9 mouse cellular contexts compared by ENCODE assay signal in genomic region chr9:66599577-66599976, GRCm38 (mm10). TPM values are rescaled to one million over a fixed set of nuclear protein-coding genes. Genes with fewer than 3 reads are reported as not detected.
A peak's percentile ranks its signal among the peaks of the same experiment; 100 is the strongest.
DNase-seq lines count a peak whose midpoint lies in the region; ATAC-seq lines count a peak whose summit lies in the region.
"Had no signal": no experiment of that assay in that cellular context is flagged by ENCODE, and none has a peak within 500 bp of the region (broad histone marks: within the 10 kb centered on the region; RNA-seq: fewer than 3 reads in every experiment).

No protein-coding gene starts in this region.

- H3K27ac ChIP-seq in hindbrain, embryonic 11.5 days (ENCODE audit: low read depth, low read length), result no peak overlapping the region
- no peak overlapping the region for H3K27ac ChIP-seq in hindbrain, embryonic 16.5 days (ENCODE audit: low read depth, low read length)
- H3K27ac ChIP-seq in liver, embryonic 11.5 days (ENCODE audit: low read depth, low read length), result no peak overlapping the region
- H3K27ac ChIP-seq: lung, embryonic 15.5 days had no signal

- H3K4me1 ChIP-seq in hindbrain, embryonic 11.5 days (replicated peaks; ENCODE audit: control insufficient read depth, insufficient read depth, low read length), result 0 out of 2 replicates have a peak, but pooled peaks cover 2% of the 10 kb centered on the region
- no peaks in the 10 kb centered on the region for H3K4me1 ChIP-seq in hindbrain, embryonic 16.5 days (ENCODE audit: control insufficient read depth, insufficient read depth, low read depth, low read length)
- peaks cover 28% of the 10 kb centered on the region for H3K4me1 ChIP-seq in liver, embryonic 11.5 days (replicated peaks; ENCODE audit: control insufficient read depth, insufficient read depth, low read length)

- H3K27me3 ChIP-seq in hindbrain, embryonic 11.5 days (ENCODE audit: control insufficient read depth, insufficient read depth, low read length), result no peaks in the 10 kb centered on the region
- no peaks in the 10 kb centered on the region for H3K27me3 ChIP-seq in hindbrain, embryonic 16.5 days (replicated peaks; ENCODE audit: control insufficient read depth, insufficient read depth, low read length)
- no peaks in the 10 kb centered on the region for H3K27me3 ChIP-seq in liver, embryonic 11.5 days (replicated peaks; ENCODE audit: control insufficient read depth, insufficient read depth, low read length)
- H3K27me3 ChIP-seq: lung, embryonic 15.5 days had no signal

- H3K4me2 ChIP-seq in hindbrain, embryonic 11.5 days (replicated peaks; ENCODE audit: low read depth, low read length), result no peak overlapping the region
- no peak overlapping the region for H3K4me2 ChIP-seq in hindbrain, embryonic 16.5 days (ENCODE audit: low read length)
- no peak overlapping the region for H3K4me2 ChIP-seq in liver, embryonic 11.5 days
- H3K4me2 ChIP-seq: lung, embryonic 15.5 days had no signal

- no peak overlapping the region for H3K4me3 ChIP-seq in hindbrain, embryonic 11.5 days (ENCODE audit: low read depth, low read length)
- no peak overlapping the region for H3K4me3 ChIP-seq in hindbrain, embryonic 16.5 days (ENCODE audit: low read length)
- no peak overlapping the region for H3K4me3 ChIP-seq in liver, embryonic 11.5 days (ENCODE audit: low read depth, low read length)
- H3K4me3 ChIP-seq: lung, embryonic 15.5 days had no signal

- WGBS in hindbrain, embryonic 11.5 days, result 2% methylated on average over 4 of the region's 4 CpGs
- 6% methylated on average over 4 of the region's 4 CpGs for WGBS in hindbrain, embryonic 16.5 days
- WGBS in liver, embryonic 11.5 days, result 5% methylated on average over 4 of the region's 4 CpGs

- peak; percentile 62 for DNase-seq in hindbrain, embryonic 11.5 days (ENCODE audit: low spot score)
- peak; percentile 77 for DNase-seq in MEL-GATA-1-ER (ENCODE audit: extremely low read depth, low read depth)
- DNase-seq in liver, embryonic 11.5 days (ENCODE audit: low spot score), result peak; percentile 66
- peak; percentile 69 for DNase-seq in retina, postnatal 1 day
- DNase-seq in layer of hippocampus, adult 8-10 months (ENCODE audit: low spot score in 2 of 2), result no peak
- no peak for DNase-seq in cerebellum, adult 8-10 months

- no peaks in the 10 kb centered on the region for H3K36me3 ChIP-seq in hindbrain, embryonic 11.5 days (ENCODE audit: control insufficient read depth, insufficient read depth, low read length)
- H3K36me3 ChIP-seq in hindbrain, embryonic 16.5 days (ENCODE audit: control insufficient read depth, insufficient read depth, low read length), result no peaks in the 10 kb centered on the region
- no peaks in the 10 kb centered on the region for H3K36me3 ChIP-seq in liver, embryonic 11.5 days (ENCODE audit: control insufficient read depth, insufficient read depth, low read length)
- H3K36me3 ChIP-seq: lung, embryonic 15.5 days had no signal

- no peak overlapping the region for H3K9ac ChIP-seq in hindbrain, embryonic 11.5 days (ENCODE audit: low read depth, low read length)
- H3K9ac ChIP-seq in hindbrain, embryonic 16.5 days (ENCODE audit: low read depth, low read length), result no peak overlapping the region
- H3K9ac ChIP-seq in liver, embryonic 11.5 days (ENCODE audit: low read depth, low read length), result no peak overlapping the region
- H3K9ac ChIP-seq: lung, embryonic 15.5 days had no signal

- no peak for ATAC-seq in hindbrain, embryonic 11.5 days (ENCODE audit: low FRiP score)
- no peak for ATAC-seq in hindbrain, embryonic 16.5 days
- peak; percentile 95 for ATAC-seq in granulocyte monocyte progenitor cell, adult 5-6 weeks (replicated peaks; ENCODE audit: poor library complexity, severe bottlenecking)
- ATAC-seq in liver, embryonic 11.5 days (replicated peaks; ENCODE audit: low FRiP score), result peak; percentile 56; the same call in 1 of the 2 replicates

- H3K9me3 ChIP-seq in hindbrain, embryonic 11.5 days (ENCODE audit: control insufficient read depth, low read length), result no peaks in the 10 kb centered on the region
- H3K9me3 ChIP-seq in hindbrain, embryonic 16.5 days (ENCODE audit: control insufficient read depth, low read length), result no peaks in the 10 kb centered on the region
- H3K9me3 ChIP-seq in liver, embryonic 11.5 days (ENCODE audit: control insufficient read depth, low read length), result no peaks in the 10 kb centered on the region
- H3K9me3 ChIP-seq: lung, embryonic 15.5 days had no signal

RNA-seq across cellular contexts. Expression of gene Usp3, which starts 6.6 kb away (rescaled TPM):
- 101 and 117 TPM in 2 replicates for polyA plus RNA-seq in hindbrain, embryonic 11.5 days (2014; fragmentation: Nextera tagmentation; extraction: Ambion mirVana)
- 50.6 and 50.9 TPM in 2 replicates for polyA plus RNA-seq in hindbrain, embryonic 16.5 days (2015; fragmentation: Nextera tagmentation; extraction: Ambion mirVana)
- 37.4 and 72.1 TPM in 2 replicates for total RNA-seq in granulocyte monocyte progenitor cell, adult 5-6 weeks (2014; fragmentation: Nextera tagmentation)
- 50.4 and 55.5 TPM in 2 replicates for total RNA-seq in granulocyte monocyte progenitor cell, adult 5-6 weeks (2017)
- polyA plus RNA-seq in liver, embryonic 11.5 days (2014; fragmentation: Nextera tagmentation; extraction: Ambion mirVana), result 32.8 and 33.1 TPM in 2 replicates
- 10 to 100 TPM; 39.9 to 47.9 (median 43.7) TPM for total RNA-seq in layer of hippocampus, adult 8-10 months (2022)

Comparison
In these comparisons a context has a peak if more than half of its experiments do, and no peak if none do; other contexts are left out.
1. ATAC-seq: peak in granulocyte monocyte progenitor cell, adult 5-6 weeks (single experiment) and liver, embryonic 11.5 days (single experiment); none in hindbrain, embryonic 11.5 days (single experiment) and hindbrain, embryonic 16.5 days (single experiment).
2. DNase-seq: peak in hindbrain, embryonic 11.5 days (single experiment), MEL-GATA-1-ER (single experiment), liver, embryonic 11.5 days (single experiment) and retina, postnatal 1 day (single experiment); none in layer of hippocampus, adult 8-10 months (0 of 2) and cerebellum, adult 8-10 months (single experiment).